Mouse (Mus musculus) frontal cortex, adult 2 months (tissue): Measurements from ENCODE around the gene Vapa. TPM values are rescaled to one million over a fixed set of nuclear protein-coding genes. Genes with fewer than 3 reads are reported as not detected.

ENCODE experiments used
- polyA plus RNA-seq: library from polyadenylated mRNA; depleted of rRNA; stranded (reverse); fragments of >200 nt; gene quantifications from 2 replicates; pipeline ENCODE4 v1.2.3, GENCODE M21; 2012; rRNA removed

Gene Vapa
- polyA plus RNA-seq, 1 experiment, result 89.6 TPM

Other genes starting within 250 kb of the Vapa start
- 1.2 and 1.9 TPM in 2 replicates for gene Tmem232, start 72.8 kb downstream of the Vapa start, polyA plus RNA-seq
- gene Txndc2, start 28.6 kb upstream of the Vapa start, polyA plus RNA-seq, result 0.10 and 0.19 TPM in 2 replicates
- 74.9 and 77.4 TPM in 2 replicates for gene Rab31, start 159.2 kb upstream of the Vapa start, polyA plus RNA-seq
- gene Ppp4r1, start 169.0 kb upstream of the Vapa start, polyA plus RNA-seq, result 72.2 and 73.3 TPM in 2 replicates